Mouse (Mus musculus): ENCODE data around the gene 4931406P16Rik.

- TF ChIP-seq CTCF (IDR thresholded peaks at IDR 0.05; ENCODE audit: insufficient read depth, low read depth, low read length) (no peak), POLR2A (IDR thresholded peaks at IDR 0.05; ENCODE audit: insufficient read depth, low read depth, low read length) (no peak)
Measured at GRCm38 (mm10) chr7:34242176-34242575, 71.2 kb downstream of the 4931406P16Rik start.
